Mouse (Mus musculus) brain, embryonic 14.5 days (tissue): ENCODE data around the gene Brinp2. TPM values are rescaled to one million over a fixed set of nuclear protein-coding genes. Genes with fewer than 3 reads are reported as not detected.

Experiments
- DNase-seq: peaks from one replicate; pipeline ENCODE4 v3.0.0-alpha.2; 2011; ENCODE audit warnings: low read depth
- CTCF ChIP-seq: fragments of 200-500 bp; IDR thresholded peaks from 2 replicates; pipeline ENCODE4 v1.5.1; 2012; ENCODE audit warnings: inconsistent platforms, mild to moderate bottlenecking, moderate library complexity, borderline replicate concordance; ENCODE audit not compliant: insufficient read depth, insufficient read length; ENCODE audit errors: extremely low read depth
- POLR2A ChIP-seq: fragments of 200-500 bp; IDR thresholded peaks from 2 replicates; pipeline ENCODE4 v1.6.1; 2012; ENCODE audit warnings: mild to moderate bottlenecking, inconsistent platforms, borderline replicate concordance; ENCODE audit not compliant: poor library complexity, insufficient read depth, insufficient read length, severe bottlenecking; ENCODE audit errors: extremely low read depth
- polyA plus RNA-seq: library from polyadenylated mRNA; depleted of rRNA; stranded (reverse); fragments of >200 nt; gene quantifications from 2 replicates; pipeline ENCODE4 v1.2.3, GENCODE M21; 2012

The Brinp2 gene
- polyA plus RNA-seq, 1 experiment, result 29.5 TPM

DNA sequence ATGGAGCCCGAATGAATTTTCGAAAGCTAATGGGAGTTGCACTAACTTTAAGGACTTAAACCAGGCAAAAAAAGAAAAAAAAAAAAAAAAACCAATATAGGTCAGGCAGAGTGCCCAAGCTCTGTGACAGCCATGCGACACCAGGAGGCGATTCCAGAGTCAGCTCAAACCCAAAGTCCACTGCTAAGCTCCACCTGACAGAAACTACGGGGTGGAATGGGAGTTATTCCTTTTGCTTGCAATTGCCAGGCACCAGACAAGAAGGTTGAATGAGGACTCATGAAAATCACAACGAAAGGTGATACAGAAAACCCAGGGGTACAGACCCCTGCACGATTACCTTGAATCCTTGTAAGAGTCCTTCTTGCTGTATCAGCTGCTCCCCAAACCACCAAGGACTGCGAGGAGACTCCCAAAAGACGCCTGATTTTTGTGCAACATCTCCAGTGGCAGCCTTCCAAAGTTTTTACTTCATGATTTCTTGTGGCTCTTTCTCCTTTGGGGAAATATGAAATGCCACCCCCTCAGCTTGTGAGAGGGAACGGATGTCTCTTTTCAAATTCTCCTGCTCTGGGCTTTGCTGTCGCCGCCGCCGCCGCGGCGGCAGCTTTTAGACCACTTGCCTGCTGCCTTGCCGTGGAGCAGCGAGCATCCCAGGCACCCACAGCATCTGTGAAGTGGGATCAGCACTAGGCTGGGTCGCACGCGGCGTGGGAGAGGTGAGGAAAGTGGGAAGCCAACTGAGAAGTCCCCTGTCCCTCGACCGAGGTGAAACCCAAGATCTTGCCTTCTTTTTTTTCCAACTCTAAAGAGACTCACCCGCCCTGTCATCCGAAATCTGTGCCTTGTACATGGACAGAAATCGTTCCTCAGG lies 712 bp downstream of the Brinp2 start:
- DNase-seq, result peak; percentile 62
- TF ChIP-seq CTCF (peak; percentile 15; the same call in 1 of the 2 replicates), POLR2A (no peak)

DNA sequence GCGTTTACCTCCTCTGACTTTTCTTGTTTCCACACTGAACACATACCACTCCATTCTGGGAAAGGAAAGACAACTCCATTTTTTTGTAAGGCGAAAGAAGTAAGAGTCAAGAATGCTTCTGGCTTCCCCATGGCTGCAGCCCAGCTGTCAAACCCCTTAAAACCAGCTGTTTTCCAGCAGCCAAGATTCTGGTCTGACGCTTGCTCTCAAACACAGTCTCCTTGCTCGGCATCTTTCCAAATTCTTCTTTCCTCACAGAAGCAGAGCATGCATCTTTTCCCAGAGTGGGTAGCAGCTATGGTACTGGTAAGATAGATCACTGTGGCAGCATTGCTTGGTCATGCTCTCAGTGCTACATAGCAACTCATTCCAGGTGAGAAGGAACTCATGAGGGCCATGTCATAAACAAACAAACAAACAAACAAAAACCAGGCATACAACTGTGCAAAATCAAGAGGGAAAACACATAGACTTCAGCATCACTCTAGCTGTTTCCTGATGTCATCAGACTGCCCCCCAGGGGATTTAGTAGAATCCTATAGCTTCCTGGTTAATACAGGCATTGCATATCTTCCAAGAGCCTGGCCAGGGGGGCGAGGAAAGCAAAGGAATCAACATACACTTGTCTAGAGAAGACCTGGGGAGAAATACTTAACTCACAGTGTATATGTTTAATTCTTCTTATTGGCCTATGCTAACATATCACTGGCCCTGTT lies 2.3 kb downstream of the Brinp2 start:
- TF ChIP-seq POLR2A (no peak), CTCF (no peak)
- DNase-seq, result peak; percentile 40

DNA sequence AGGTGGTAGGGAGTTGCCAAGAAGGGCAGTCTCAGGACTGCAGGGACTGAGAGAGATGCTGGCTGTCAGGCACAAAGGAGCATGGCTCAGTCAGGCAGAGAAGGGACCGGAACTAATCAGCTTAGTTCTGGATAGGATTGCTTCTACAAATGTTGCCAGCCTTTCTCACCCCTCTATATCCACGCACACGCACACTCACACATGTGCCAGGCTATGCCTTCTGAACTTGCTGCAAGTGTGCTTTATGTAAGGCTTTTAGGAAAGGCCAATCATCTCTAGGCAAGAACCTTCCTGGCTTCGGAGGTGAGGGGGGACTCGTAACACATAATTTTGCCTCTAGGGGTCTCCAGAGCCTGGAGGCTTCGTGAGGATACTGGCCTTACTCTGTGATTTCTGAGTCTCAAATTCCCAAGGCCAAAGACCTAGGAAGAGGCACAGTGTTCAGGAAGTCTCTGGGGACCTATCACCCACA lies 12.8 kb downstream of the Brinp2 start:
- TF ChIP-seq CTCF, result peak; percentile 54; the same call in 1 of the 2 replicates
- TF ChIP-seq POLR2A, result no peak

DNA sequence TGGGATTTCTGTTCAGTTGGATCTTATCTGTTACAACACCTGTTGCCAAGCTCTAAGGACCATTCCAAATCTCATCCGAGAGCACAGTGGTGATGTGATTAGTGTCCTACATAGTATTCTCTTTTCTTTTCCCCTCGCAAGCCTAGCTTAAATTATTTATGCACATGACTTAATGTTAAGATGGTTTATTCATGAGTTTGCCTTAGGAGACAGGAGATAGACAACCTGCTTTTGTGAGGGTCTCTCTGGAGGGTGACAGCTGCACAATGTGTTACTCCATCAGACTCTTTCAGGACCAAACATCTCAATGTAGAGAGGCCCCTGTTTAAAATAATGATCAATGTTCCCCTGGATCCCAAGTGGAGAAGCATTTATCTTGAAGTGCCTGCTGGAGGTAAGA lies 27.3 kb downstream of the Brinp2 start:
- TF ChIP-seq POLR2A, result no peak
- TF ChIP-seq CTCF, result no peak
- DNase-seq, result peak; percentile 52

More for the DNA sequence above, 12.8 kb downstream of the Brinp2 start:
- DNase-seq, result peak; percentile 75

DNA sequence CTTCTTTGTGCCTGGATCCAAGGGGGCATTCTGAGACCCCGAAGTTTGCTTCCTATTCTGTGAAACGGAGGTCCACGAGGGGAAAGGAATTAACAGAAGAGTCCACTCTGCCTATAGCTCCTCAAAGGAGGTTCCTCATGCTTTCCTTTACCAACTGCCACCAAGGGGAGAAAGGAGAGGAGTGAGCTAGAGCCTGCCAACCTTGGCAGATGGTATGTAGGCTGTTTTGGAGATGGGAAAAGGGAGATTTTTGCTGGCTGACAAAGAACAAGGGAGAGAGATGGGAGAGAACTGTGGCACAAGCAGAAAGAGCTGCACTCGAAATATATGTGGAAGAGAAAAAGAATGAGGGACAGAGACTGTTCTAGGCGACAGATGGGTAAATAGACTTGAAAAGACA lies 28.0 kb downstream of the Brinp2 start:
- no peak for TF ChIP-seq POLR2A
- TF ChIP-seq CTCF, result no peak
- DNase-seq, result no peak

DNA sequence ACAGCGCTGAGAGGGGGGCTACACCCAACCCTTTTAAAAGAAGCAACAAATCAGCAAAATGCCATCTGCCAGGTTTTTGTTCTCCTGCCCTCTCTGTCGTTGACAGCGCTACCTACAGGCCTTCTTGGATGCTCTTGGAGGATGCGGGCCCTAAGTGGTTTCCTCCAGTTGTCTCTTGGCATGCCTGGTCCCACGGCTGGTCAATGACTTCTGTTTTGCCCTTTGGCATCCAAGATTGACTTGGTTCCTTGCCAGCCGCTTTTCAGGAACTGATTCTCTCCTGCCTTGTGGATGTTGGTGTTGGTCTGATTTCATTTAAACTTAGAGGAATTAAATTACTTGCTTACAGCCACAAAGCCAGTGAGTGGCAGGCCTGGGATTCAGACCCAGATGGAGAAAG lies 32.8 kb downstream of the Brinp2 start:
- peak; percentile 17 for DNase-seq
- TF ChIP-seq CTCF (no peak), POLR2A (no peak)

DNA sequence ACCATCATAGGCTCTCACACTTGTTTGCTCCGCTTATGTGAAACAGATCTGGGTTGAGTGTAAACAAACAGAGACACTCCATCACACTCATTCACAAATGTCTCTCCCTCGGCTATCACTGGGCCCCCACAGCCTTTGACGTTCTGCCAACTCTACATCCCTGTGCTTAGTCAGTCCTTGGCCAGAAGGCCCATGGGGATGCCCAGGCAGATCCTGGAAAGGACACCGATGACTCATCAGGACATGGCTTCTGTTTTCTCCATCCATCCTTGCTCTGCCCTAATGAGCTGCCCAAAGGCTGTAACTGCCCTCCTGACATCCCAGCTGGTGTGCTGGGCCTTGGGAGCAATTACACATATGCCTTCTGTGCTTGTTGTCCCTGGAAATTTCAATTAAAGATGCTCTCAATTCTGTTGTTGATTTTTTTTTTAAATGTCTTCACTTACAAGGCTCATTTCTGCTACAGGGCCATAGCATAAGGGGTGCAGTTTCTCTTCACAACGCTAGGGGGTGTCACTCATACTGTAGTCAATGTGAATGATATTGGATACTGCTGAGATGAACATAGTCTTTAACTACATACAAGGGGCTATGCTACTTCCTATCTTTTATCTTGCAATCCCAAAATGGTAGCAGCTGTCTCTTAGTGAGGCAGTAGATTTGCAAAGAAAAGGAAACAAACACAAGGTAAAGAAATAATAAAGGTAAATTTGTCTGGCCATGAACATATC lies 45.5 kb downstream of the Brinp2 start:
- DNase-seq, result peak; percentile 51
- TF ChIP-seq CTCF (no peak), POLR2A (no peak)

DNA sequence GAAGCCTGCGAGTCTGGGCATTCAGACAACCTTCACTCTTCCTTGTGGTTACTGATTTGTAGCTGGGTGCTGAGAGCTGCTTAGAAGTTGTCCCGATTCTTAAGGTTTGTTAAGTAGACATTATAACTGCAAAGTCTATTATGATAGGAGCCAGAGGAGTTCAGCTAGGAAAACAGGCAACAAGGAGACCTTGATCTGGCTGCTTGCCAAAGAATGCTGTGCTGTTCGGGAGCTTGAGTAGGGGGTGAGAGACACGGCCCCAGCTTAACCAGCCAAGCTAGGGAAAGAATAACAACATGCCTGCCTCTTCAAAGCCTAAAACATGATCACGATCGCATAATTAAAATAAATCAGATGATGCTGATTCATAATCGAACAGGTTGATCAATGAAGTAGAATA lies 59.1 kb downstream of the Brinp2 start:
- DNase-seq, result peak; percentile 76
- TF ChIP-seq CTCF (no peak), POLR2A (no peak)

DNA sequence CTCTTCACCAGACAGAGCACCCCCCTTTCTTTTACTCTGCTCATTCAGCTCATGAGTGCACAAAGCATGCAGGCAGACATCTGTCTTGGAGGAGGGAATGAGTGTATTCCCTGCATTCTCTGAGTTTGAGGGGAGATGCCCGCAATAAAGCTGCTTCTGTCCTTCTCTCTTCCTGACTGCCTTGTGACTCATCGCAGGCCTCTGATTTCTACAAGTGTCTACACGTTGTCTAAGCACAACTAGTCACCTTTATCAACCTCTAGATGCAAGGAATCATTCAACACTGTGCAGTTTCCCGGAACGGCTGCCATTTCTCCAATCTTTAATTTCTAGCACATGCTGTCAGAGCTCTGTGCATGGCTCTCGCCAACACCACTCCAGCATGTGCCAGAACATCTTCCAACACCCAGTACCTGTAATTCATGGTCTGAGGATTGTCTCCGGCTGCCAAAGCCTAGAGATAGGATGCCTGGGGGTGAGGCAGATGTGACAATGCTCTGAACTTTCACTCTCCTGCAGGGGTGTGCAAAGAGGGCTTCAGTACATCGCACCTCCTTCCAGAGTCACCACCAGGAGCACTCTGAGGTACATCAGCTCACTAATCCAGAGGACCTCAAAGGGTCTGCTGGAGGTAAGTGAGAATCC lies 59.7 kb downstream of the Brinp2 start:
- no peak for DNase-seq
- no peak for TF ChIP-seq CTCF
- TF ChIP-seq POLR2A, result no peak

DNA sequence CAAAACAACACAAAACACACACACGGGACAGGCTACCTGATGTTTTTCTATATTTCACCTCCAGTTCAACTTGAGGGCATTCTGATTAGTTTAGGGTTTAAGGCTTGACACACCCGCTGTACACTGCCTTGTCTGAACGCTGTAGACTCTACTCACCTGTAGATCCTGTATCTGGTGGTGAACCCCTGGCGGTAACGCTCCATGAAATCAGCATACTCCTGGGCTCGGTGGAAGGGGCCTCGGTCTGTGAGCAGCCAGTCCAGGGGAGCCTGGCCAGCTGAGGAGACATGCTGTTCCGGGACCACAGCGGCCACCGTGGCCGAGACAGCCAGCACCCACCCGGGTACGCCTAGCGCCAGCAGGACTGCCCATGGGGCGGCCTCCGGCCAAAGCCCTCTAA lies 60.9 kb downstream of the Brinp2 start:
- TF ChIP-seq POLR2A, result no peak
- TF ChIP-seq CTCF, result no peak
- DNase-seq, result no peak

DNA sequence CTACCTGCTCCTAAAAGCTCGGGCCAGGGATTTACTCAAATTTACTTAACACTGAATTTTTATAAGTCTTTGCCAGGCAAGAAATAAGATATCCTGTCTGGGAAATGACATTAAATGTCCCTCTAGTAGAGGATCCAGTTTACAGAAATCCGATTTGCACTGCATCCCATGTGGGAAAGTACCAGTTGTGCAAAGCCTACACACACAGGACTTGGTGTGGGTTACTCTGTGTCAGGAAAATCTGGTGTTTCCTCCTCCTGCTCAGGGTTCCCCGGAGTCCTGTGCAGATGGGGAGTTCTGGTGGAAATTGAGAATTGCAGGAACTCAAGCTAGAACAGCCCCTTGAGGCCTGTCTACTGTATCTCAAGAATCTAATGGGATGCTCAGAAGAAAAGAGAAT lies 70.9 kb downstream of the Brinp2 start:
- TF ChIP-seq POLR2A, result no peak
- no peak for TF ChIP-seq CTCF

DNA sequence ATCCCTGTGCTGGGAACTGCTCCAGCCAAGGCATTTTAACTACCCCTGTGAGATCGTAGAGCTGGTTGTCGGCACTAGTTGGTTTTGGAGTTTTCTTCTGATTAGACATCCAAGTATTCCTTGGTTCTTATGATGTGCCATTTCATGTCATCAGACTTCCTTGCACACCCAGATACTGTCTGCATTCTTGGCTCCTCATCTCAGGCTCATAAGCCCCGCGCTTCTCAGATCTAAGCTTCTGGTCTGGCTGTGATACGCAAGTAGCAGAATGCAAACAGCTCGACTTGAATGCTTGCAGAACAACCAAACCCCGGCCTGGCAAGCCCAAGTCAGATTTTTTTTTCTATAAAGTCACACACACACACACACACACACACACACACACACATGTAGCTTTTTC lies 72.3 kb downstream of the Brinp2 start:
- DNase-seq, result peak; percentile 50
- TF ChIP-seq CTCF, result no peak
- TF ChIP-seq POLR2A, result no peak

More for the DNA sequence above, 70.9 kb downstream of the Brinp2 start:
- DNase-seq, result no peak
